Mouse (Mus musculus) stomach, embryonic 16.5 days (tissue): ENCODE results near the gene Atp6v1c2. TPM values are rescaled to one million over a fixed set of nuclear protein-coding genes. Genes with fewer than 3 reads are reported as not detected.

Experiments
- ATAC-seq: fragments of 200-750 bp; cut with Nextera tagmentation; 2 replicates; pipeline ENCODE4 v1.8.0; 2017; ENCODE audit warnings: moderate number of reproducible peaks, moderate TSS enrichment; ENCODE audit not compliant: insufficient read depth, low FRiP score
- H3K27ac ChIP-seq: fragments of 300-500 bp; sonication (generic); 2 replicates; pipeline ENCODE4 v1.5.1; 2014; ENCODE audit warnings: low read length
- H3K27me3 ChIP-seq: fragments of 300-500 bp; sonication (generic); 2 replicates; pipeline ENCODE4 v1.6.1; 2014; ENCODE audit warnings: low read length, control low read depth, mixed read lengths; ENCODE audit not compliant: control insufficient read depth, insufficient read depth
- H3K36me3 ChIP-seq: fragments of 300-500 bp; sonication (generic); 2 replicates; pipeline ENCODE4 v1.6.1; 2014; ENCODE audit warnings: low read length; ENCODE audit not compliant: control insufficient read depth, insufficient read depth
- H3K4me1 ChIP-seq: fragments of 300-500 bp; sonication (generic); 2 replicates; pipeline ENCODE4 v1.6.1; 2014; ENCODE audit warnings: low read length, control low read depth, mixed read lengths; ENCODE audit not compliant: control insufficient read depth, insufficient read depth
- H3K4me2 ChIP-seq: fragments of 300-500 bp; sonication (generic); 2 replicates; pipeline ENCODE4 v1.6.1; 2014; ENCODE audit warnings: low read depth, low read length, mixed read lengths
- H3K4me3 ChIP-seq: fragments of 300-500 bp; sonication (generic); replicated peaks from 2 replicates; pipeline ENCODE4 v1.5.1; 2014; ENCODE audit warnings: mild to moderate bottlenecking, low read length
- H3K9ac ChIP-seq: fragments of 300-500 bp; sonication (generic); 2 replicates; pipeline ENCODE4 v1.6.1; 2014; ENCODE audit warnings: low read length
- H3K9me3 ChIP-seq: fragments of 300-500 bp; sonication (generic); replicated peaks from 2 replicates; pipeline ENCODE4 v1.6.1; 2016; ENCODE audit warnings: low read length, control low read depth; ENCODE audit not compliant: control insufficient read depth
- WGBS: fragments of 180-500 bp; shearing (Covaris S2); extraction: QIAGEN DNeasy Blood & Tissue Kit; methylation state at CpG from one replicate; pipeline ENCODE4 v1.1.7; 2014; 5-methylcytosine and 5-hydroxymethylcytosine counted together
- polyA plus RNA-seq: library from polyadenylated mRNA; unstranded; fragments of >200 nt; fragmentation: Nextera tagmentation; extraction: Ambion mirVana; gene quantifications from 2 replicates; pipeline ENCODE4 v1.2.1, GENCODE M21; 2015

The Atp6v1c2 gene
- polyA plus RNA-seq, 1 experiment from 2014 or later, result 0.88 TPM

GRCm38 (mm10) chr12:17347327-17348047 lies 18.3 kb upstream of the Atp6v1c2 start:
- H3K27ac ChIP-seq, result peak overlapping the region; percentile 26; the same call in 1 of the 2 replicates
- peak overlapping the region; percentile 82 for H3K9ac ChIP-seq
- peak overlapping the region; percentile 85 for H3K4me3 ChIP-seq
- H3K36me3 ChIP-seq, result no peaks in the 10 kb centered on the region; the same call in 1 of the 2 replicates
- H3K9me3 ChIP-seq, result no peaks in the 10 kb centered on the region
- H3K4me1 ChIP-seq, result peaks cover 4% of the 10 kb centered on the region; the same call in 1 of the 2 replicates
- peak; percentile 45 for ATAC-seq
- WGBS, result 34% methylated on average over 11 of the region's 11 CpGs
- H3K4me2 ChIP-seq, result peak overlapping the region; percentile 95
- H3K27me3 ChIP-seq, result no peaks in the 10 kb centered on the region

DNA sequence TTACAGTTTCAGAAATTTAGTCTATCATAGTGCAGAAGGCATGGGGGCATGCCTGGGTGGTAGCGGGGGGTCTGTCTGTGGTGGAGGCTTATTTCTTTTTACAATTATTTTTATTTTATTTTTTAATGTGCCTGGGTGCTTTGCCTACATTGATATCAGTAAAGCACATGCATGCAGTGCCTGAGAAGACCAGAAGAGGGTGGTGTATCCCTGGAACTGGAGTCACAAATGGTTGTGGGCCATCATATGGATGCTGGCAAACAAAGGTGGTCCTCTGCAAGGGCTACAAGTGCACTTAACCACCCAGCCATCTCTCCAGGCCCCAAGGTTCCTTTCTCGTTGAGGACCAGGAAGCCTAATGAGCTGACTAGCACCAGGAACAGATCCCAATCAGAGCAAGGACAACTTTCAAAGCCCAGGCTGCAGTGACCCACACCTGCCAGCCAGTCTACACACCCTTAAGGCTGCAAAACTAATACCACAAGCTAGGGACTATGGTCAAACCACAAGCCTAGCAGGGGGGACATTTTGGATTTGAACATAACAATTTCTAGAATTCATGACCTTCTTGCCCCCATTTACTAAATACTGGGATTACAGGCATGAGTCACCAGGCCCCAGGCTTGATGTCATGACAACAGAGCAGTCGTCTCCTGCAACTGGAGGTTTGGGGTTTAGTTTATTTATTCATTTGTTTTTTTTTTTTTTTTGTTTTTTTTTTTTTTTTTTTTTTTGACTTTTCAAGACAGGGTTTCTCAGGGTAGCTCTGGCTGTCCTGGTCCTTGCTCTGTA lies 10.2 kb upstream of the Atp6v1c2 start:
- H3K36me3 ChIP-seq, result no peaks in the 10 kb centered on the region
- no peak overlapping the region for H3K27ac ChIP-seq
- ATAC-seq, result no peak
- no peak overlapping the region for H3K4me3 ChIP-seq
- H3K9me3 ChIP-seq, result no peaks in the 10 kb centered on the region
- no peak overlapping the region for H3K4me2 ChIP-seq
- H3K4me1 ChIP-seq, result no peaks in the 10 kb centered on the region
- no peaks in the 10 kb centered on the region for H3K27me3 ChIP-seq
- H3K9ac ChIP-seq, result no peak overlapping the region
- 63% methylated on average over 3 of the region's 3 CpGs for WGBS

- ATAC-seq, result no peak
- H3K4me2 ChIP-seq, result no peak overlapping the region
- H3K9ac ChIP-seq, result no peak overlapping the region
- H3K27ac ChIP-seq, result no peak overlapping the region
- no peak overlapping the region for H3K4me3 ChIP-seq
- 50% methylated on average over 2 of the region's 2 CpGs for WGBS
- H3K27me3 ChIP-seq, result no peaks in the 10 kb centered on the region
- no peaks in the 10 kb centered on the region for H3K36me3 ChIP-seq
- no peaks in the 10 kb centered on the region for H3K9me3 ChIP-seq
- no peaks in the 10 kb centered on the region for H3K4me1 ChIP-seq
Observed at GRCm38 (mm10) chr12:17338338-17338737, 9.2 kb upstream of the Atp6v1c2 start.

DNA sequence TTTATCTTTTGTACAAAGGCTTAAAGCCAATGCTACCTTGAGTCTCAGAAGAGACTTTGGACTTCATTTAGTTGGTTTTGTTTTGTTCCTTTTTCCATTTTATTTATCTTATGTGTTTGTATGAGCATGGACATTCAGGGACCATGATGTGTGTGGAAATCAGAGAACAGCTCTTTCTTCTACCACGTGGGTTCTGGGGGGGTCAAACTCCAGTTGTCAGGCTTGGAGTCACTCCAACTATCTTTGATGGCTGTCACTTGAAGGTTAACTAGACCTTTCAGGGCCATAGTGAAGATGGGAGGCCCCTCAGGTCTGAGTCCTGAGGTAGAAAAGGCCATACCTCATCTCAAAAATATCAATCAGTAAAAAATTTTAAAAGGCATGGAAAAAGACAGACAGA lies 4.3 kb upstream of the Atp6v1c2 start:
- WGBS, result 23% methylated on average over 1 of the region's 1 CpGs
- Histone ChIP-seq H3K27ac (no peak overlapping the region), H3K36me3 (no peaks in the 10 kb centered on the region), H3K27me3 (no peaks in the 10 kb centered on the region), H3K9ac (no peak overlapping the region), H3K4me3 (no peak overlapping the region), H3K9me3 (no peaks in the 10 kb centered on the region), H3K4me2 (no peak overlapping the region), H3K4me1 (no peaks in the 10 kb centered on the region)
- no peak for ATAC-seq

DNA sequence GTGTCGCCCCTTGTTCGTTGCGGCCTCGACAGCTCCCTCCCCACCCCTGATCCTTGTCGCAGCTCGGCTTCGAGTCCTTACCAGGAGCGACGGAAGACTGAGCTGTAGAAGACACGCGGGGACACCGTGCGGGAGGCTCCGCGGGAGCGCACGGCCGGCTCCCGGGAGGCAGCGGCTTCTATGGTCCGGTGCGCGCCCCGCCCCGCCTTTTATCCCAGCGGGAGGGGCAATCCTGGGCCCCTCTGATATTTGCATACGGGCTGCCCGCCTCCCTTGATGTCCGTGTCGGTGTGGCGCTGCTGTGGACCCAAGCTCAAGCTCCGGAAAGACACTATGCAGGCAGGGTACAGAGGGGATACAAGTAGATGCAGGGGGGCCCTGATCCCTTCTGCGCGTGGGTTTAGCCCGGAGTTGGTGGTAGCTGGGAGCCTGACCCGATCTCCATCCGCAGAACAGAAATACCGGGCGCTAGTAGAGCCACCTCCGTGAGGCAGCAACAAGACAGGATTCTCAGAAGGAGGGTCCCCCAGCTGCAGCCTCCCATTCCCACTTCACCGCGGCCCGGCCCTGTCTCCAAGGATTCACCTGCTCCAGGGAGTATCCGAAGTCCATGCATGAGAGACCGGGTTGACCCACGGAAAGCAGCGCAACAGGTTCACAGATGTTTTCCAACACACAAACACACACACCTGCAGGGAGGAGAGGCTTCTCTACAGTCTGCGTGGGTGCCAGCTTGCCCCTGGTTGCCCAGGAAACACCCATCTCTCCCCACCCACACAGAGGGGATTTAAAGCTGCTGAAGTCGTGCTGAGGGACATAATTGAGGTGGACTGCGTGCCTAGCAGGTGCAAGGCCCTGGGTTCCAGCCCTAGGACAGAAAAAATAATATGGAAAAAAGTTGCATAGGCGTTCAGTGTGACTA lies 4.3 kb downstream of the Atp6v1c2 start:
- peak overlapping the region; percentile 86 for H3K4me2 ChIP-seq
- H3K4me1 ChIP-seq, result no peaks in the 10 kb centered on the region; the same call in 1 of the 2 replicates
- WGBS, result 3% methylated on average over 51 of the region's 51 CpGs
- H3K36me3 ChIP-seq, result no peaks in the 10 kb centered on the region
- ATAC-seq, result 0 out of 2 replicates have a peak, but pooled peaks have one; percentile 53
- peak overlapping the region; percentile 65; the same call in 1 of the 2 replicates for H3K9ac ChIP-seq
- H3K27me3 ChIP-seq, result peaks cover 20% of the 10 kb centered on the region
- no peak overlapping the region for H3K27ac ChIP-seq
- H3K9me3 ChIP-seq, result no peaks in the 10 kb centered on the region
- H3K4me3 ChIP-seq, result peak overlapping the region; percentile 49

GRCm38 (mm10) chr12:17318453-17318852 lies 10.7 kb downstream of the Atp6v1c2 start:
- H3K4me2 ChIP-seq, result no peak overlapping the region
- no peaks in the 10 kb centered on the region for H3K4me1 ChIP-seq
- no peak overlapping the region for H3K27ac ChIP-seq
- no peaks in the 10 kb centered on the region for H3K9me3 ChIP-seq
- no peak overlapping the region for H3K9ac ChIP-seq
- no peak for ATAC-seq
- no peaks in the 10 kb centered on the region for H3K36me3 ChIP-seq
- H3K4me3 ChIP-seq, result no peak overlapping the region
- H3K27me3 ChIP-seq, result peaks cover under 1% of the 10 kb centered on the region; the same call in 1 of the 2 replicates
- WGBS, result 76% methylated on average over 3 of the region's 3 CpGs

DNA sequence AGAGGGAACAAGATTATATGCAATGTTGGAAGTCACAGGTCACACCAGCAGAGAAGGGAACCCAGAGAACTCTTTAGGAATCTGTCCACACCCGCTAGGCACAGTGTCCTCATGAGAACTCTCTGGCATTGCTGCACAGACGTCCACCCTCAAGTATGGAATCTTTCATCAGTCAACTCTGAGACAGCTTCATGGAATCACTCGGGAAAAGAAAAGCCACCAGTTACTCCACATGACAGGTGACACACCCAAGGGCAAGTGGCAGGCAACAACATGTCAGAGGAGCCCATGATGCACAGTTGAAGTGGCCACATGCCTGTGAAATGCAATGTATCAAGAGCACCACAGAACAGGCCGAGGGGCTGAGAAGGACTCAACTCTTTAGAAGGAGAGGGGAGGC lies 11.2 kb downstream of the Atp6v1c2 start:
- H3K27me3 ChIP-seq, result no peaks in the 10 kb centered on the region; the same call in 1 of the 2 replicates
- H3K9ac ChIP-seq, result no peak overlapping the region
- no peak for ATAC-seq
- no peaks in the 10 kb centered on the region for H3K4me1 ChIP-seq
- H3K9me3 ChIP-seq, result no peaks in the 10 kb centered on the region
- no peak overlapping the region for H3K4me2 ChIP-seq
- H3K27ac ChIP-seq, result no peak overlapping the region
- no peak overlapping the region for H3K4me3 ChIP-seq
- 49% methylated on average over 4 of the region's 4 CpGs for WGBS
- no peaks in the 10 kb centered on the region for H3K36me3 ChIP-seq

DNA sequence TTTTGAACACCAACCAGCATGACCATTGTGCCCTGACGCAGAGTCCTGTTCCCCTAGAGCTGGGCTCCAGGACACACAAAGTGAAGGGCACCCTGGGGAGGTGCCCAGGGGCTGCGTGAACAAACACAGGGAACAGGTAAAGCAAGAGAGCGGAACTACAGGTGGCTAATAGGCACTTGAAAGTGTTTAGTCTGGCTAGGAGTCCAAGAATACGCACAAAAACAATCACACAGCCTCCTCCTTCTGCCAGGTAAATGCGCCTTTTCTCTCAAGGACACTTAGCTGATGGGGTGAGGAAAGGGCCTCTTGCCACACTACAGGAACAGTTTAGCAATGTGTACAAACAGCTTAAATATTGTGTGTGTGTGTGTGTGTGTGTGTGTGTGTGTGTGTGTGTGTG lies 13.1 kb downstream of the Atp6v1c2 start:
- Histone ChIP-seq H3K27ac (no peak overlapping the region), H3K9ac (no peak overlapping the region), H3K9me3 (no peaks in the 10 kb centered on the region), H3K27me3 (no peaks in the 10 kb centered on the region), H3K4me3 (no peak overlapping the region), H3K4me2 (no peak overlapping the region), H3K36me3 (no peaks in the 10 kb centered on the region), H3K4me1 (no peaks in the 10 kb centered on the region)
- 90% methylated on average over 5 of the region's 5 CpGs for WGBS
- ATAC-seq, result no peak
